Mouse (Mus musculus) left cerebral cortex, postnatal 4 days (tissue): ENCODE measurements at regions not wholly inside any gene's neighbourhood (a gene's known extent, or its start where the extent isn't known, plus 50 kb on each side); places are given as distances from the start of the nearest gene placed in this dataset. TPM values are rescaled to one million over a fixed set of nuclear protein-coding genes. Genes with fewer than 3 reads are reported as not detected.

ENCODE experiments used
- microRNA-seq: library from miRNA; unstranded; fragments of <30 nt; microRNA quantifications from one replicate; pipeline ENCODE4 v1.2.0, GENCODE M21; 2022

Small RNAs in the stretch of these regions (microRNA-seq; reads per million reads assigned to microRNA genes)
- not detected for gene Gm44495
